Mouse (Mus musculus): ENCODE data around the gene Hacl1. TPM values are rescaled to one million over a fixed set of nuclear protein-coding genes. Genes with fewer than 3 reads are reported as not detected.

Hacl1 gene
- total RNA-seq, 2 experiments from 2014 or later: 7.8 TPM

DNA sequence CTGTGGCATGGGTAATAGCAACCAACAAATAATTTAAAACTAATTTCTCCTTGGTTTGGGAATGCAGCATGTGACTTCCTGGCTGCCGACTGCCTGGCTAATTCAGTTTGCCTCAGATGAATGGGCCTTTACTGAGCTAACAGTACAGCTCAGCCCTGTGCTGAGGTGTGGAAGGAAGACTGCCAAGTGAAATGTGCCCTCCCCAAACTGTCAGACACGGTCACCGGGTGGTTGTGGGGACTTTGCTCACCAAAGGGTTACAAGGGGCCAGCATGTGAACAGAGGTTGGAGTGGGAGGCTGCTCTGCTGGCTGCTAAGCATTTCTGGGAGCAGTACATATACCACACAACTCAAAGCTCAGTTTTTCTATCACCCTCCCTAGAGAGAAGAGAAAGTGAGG is 46.4 kb downstream of the Hacl1 start:
- intact Hi-C loops (cut with DNase I): no loop called here

DNA sequence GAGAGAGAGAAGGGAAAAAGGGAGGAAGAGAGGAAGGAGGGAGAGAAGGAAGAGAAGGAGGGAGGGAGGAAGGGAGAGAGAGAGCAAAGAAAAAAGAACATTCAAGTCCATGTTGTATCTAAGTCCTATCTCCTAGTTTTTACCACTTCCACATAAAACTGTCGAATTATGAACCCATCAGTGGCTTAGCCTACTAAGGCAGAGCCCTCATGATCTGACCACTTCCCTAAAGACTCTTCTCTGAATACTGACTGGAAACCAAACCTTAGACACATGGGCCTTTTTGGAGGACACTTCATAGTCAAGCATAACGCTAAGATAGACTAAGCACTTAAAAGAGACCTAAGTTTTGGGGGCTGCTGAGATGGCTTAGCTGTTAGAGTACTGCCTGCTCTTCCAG is 48.0 kb downstream of the Hacl1 start:
- DNase-seq (ENCODE audit: low spot score in 2 of 2): no peak
- intact Hi-C loops (cut with DNase I): no loop called here

More for the DNA sequence above, 46.4 kb downstream of the Hacl1 start:
- no peak for DNase-seq (ENCODE audit: low spot score in 2 of 2)

DNA sequence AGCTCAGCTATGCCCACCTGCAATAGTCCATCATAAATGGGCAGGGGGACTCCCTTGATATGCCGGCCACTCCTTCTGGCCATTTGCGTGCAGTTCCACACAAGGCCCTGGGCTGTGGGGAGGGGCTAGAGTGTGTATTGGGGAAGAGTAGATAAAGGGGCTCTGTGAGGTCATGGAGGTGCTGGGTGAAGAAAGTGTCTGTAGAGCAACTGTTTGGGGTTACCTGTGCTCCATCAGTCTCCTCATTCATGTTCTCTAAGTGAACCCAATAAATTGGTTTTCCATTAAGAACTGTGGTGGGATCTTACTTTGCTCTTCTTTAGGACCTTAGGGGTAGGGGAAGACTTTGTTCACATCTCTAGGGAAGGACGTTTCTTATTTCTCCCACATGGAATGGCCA is 49.8 kb downstream of the Hacl1 start, which contains the start of gene Colq:
TSS of gene Colq (minus strand) at position 101 of the 400 bp plus-strand sequence.
- no peak for DNase-seq (ENCODE audit: low spot score in 2 of 2)
- intact Hi-C loops (cut with DNase I): no loop called here

DNA sequence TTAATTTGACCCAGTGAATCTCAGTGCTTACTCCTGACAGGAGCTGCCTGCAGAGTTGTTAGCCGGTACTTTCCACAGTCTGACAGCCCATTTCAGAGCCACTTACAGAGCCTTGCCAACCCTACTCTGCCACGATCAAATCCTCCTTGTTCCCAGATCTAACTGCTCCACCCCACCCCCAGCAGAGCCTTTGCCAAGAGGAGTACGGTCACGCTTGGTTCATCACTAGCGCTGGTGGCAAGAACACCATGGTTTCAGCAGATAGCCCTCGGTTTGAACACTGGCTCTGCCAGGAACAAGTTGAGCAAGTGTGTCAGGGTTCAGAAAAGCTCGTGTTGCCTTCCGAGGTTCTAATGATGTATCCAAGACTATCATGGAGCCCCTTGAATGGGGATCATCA is 54.6 kb downstream of the Hacl1 start:
- intact Hi-C loops (cut with DNase I): no loop called here
- no peak for DNase-seq (ENCODE audit: low spot score in 2 of 2)

DNA sequence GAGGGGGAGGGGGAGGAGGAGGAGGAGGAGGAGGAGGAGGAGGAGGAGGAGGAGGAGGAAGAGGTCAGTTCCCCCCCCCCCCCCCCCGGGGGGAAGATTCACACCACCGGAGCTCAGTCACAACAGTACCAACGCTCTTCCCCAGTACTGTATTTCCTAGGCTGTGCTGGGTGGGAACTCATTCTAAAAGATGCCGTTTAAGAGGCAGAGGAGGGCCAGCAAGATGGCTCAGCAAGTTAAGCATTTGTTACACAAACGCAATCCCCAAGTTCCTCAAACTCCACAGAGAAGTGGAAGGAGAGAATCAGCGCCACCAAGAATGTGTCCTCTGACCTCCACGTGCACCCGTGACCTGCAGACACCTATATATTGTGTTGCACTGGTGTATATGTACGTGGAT is 58.0 kb downstream of the Hacl1 start:
- intact Hi-C loops (cut with DNase I): no loop called here
- no peak for DNase-seq (ENCODE audit: low spot score in 2 of 2)

DNA sequence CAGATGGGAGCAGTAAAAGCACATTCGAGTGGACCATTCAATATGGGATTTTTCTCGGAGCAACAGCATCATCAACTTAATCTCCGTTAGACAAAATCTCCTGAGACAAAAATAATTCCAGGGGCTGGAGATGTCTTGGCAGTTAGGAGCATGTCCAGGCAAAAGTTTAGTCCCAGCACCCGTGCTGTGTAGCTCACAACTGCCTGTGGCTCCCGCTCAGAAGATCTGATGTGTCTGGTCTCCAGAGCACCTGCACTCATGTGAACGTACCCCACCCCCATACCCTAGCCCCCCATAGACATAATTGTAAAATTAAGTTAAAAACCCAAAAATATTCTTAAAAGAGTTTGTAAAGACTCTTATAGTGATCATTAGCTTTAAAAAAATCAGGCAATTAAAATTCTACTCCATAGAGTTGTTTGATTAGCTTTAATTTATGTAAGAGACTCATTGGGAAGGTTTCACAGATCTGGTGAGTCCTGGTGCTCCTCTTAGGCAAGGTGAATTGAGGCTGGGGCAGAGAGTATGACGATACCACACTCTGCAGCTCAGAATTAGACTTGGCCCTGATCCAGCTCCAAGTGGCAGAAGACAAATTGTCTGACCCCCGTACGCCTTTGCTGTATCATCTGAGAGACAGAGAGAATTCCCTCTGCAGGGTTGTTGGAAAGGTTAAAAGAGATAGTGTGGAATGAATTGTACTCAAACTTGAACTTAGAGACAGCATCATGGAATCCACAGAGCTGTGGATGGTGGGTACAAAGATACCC is 62.9 kb downstream of the Hacl1 start:
- intact Hi-C loops (cut with DNase I): no loop called here
- no peak for DNase-seq (ENCODE audit: low spot score in 2 of 2)

DNA sequence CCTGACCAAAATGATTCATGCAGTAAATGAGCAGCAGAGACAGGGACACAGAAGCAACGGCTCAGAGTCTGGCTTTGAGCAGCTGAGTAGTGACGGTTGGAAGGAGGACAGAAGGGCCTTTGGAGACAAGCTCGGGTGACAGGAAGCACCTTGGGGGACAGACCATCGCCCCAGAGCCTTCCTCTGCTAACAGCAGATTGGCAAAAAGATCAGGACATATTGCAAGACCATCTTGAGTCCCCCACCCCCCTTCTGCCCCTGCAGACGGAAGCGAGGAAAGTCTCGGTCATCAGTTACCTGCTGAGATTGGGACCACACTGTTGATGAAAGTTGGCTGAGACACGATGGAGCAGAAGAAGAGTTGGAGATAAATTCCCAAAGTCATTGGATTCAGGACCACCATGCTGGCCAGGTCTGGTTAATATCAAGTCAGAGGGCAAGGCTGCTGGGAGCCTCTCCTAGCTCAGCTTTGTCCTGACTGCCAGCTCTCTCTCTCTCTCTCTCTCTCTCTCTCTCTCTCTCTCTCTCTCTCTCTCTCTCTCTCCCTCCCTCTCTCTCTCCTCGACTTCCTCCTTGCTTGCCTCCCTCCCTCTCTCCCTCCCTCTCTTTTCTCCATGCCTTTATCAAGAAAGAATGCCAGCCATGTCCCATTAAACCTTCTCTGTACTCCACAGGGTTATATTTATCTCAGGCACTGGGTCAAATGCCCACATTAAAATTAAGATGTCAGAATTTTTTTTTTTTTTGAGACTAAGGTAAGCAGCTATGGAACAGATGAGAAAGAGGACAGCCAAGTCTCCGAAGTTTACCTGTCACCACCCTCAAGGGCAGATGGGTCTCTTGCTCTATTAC is 64.0 kb downstream of the Hacl1 start:
- DNase-seq (ENCODE audit: low spot score in 2 of 2): peak in 1 of 2 experiments; percentile 20
- intact Hi-C loops (cut with DNase I): no loop called here

DNA sequence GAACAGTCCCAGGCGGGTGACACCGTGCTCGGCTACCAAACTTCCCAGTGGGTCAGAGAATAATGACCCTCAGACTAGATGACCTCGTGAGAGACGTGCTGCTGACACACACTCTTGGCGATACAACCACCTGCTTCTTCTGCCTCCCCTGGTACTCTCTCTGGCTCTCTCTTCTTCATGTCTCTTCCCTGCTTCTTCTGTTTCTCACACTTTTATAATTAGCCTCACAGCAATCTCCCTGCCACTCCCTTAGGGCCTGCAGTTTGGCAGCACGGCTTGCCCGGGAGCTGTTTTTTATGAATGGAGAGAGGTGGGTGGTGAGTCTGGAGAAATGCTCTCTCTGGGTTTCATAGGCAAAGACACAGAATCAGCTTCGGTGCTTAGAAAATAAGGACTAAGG is 65.2 kb downstream of the Hacl1 start:
- intact Hi-C loops (cut with DNase I): no loop called here
- DNase-seq (ENCODE audit: low spot score in 2 of 2): peak; percentile 36 to 87

DNA sequence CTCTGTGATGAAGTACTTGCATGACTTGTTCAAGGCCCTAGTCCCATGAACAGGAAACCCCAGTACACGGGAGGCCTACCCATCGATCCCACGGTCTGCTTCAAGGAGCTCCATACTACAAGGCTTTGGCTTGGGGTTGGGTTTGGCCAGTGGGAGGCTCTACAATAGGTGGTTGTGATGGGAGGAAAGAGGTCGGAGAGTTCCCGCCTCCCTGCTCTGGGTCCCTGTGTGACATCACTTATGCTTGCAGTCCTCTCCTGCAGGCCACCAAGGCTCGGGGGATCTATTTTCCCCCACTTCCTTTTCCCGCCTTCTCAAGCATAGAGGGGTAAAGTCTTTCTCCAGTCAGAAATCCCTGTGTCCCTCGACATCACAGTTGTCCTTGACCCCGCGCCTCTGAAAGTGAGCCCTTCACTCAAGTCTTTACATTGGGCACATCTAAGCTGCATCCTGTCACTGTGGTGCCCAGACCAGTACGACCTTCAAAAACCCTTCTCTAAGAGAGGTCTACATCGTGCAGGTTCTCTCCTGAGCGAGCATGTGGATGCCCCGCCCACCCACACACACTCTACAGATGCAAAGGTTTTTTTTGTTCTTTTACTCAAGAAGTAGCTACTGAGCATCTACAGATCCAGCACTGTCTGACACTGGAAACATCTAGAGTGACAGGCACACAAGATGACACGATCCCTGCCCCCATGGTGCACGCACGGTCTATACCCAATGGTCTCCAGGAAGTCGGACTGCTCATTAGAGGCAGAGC is 66.0 kb downstream of the Hacl1 start:
- intact Hi-C loops (cut with DNase I): loop anchor here (5.0 kb wide), 1 partner anchor 78 kb away; the partner anchor contains the start of gene Mettl6
- DNase-seq (ENCODE audit: low spot score in 2 of 2): no peak

DNA sequence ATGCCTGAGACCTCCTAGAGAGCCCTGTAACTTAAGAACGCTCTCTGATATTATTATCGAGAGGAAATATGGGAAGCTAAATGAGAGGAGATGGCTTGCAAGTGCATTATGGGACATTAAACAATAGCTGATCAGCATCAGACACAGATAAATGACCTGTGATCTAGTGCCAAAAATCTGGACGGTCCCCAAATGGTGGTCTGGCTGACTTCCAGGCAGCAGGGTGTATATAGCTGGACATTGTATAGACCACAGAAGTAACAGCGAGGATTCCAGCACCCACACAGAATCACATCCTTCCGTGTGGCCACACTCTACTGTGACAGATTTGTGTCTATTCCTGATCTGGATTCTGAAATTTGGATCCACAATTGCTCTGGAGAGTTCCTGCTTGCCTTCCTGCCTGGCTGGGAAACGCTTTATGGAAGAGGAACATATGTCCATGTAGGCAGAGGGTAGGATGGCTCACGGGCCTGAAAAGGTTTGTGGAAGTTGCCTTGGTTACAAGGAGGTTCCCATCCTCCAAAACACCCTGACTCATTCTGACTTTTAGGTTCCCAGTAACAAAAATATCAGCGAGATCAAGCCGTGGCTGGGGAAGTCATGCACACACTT is 68.4 kb downstream of the Hacl1 start:
- intact Hi-C loops (cut with DNase I): loop anchor here (2.0 to 5.0 kb wide), 3 partner anchors 50 to 96 kb away; partner anchors contain the start of gene Mettl6
- DNase-seq (ENCODE audit: low spot score in 2 of 2): peak; percentile 57 to 95

DNA sequence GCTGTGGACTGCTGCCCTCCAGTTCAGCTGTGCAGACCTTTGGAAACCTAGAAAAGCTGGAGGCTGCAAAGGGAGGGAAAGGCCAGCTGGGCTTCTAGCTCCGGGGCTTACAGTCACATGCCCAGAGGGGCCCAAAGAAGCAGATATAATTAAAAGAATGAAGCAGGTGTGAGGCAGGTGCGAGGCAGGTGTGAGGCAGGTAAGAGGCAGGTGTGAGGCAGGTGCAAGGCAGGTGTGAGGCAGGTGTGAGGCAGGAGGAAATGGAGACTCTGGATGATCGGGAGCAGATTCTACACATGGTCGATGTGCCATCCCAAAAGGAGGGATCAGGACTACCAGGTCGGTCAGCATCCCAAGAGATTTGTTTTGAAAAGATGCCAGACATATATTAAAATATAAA is 69.7 kb downstream of the Hacl1 start:
- no peak for DNase-seq (ENCODE audit: low spot score in 2 of 2)
- intact Hi-C loops (cut with DNase I): loop anchor here (5.0 kb wide), 1 partner anchor 74 kb away; the partner anchor contains the start of gene Mettl6

DNA sequence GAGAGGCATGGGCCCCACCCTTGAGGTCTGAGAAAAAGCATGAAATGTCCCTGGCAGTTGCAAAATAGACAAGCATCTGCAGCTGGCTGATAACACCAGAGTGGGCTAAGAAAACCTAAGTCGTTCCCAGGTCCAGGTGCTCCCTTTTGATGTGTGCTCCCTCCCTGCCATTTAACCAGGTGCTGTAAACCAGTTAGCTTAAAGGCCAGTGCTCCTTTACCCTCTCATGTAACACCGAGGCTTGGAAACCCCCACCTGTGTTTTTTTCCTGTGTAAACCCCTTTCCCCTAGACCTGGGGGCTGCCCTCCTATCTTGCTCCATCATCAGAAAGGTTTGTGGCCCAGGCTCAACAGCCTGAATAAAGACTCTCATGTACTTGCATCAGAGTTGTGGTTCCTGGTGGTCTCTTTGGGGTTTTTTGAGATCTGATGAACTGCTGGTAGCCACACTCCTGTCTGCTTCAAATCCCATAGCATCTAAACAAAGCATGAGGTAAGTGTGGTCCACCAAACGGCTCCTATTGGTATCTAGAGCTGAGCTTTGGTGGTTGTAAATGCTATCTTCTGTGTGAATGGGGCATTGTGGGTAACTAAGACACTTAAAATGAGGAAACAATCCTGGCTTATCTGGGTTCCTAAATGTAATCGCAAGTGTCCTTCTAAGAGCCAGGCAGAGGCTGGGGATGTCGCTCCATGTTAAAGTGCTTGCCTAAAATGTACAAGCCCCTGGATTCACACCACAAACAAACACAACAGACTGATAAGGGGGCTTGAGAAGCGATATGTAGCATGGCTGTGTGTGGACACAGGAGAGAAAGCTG is 70.7 kb downstream of the Hacl1 start:
- no peak for DNase-seq (ENCODE audit: low spot score in 2 of 2)
- intact Hi-C loops (cut with DNase I): loop anchor here (5.0 kb wide), 1 partner anchor 73 kb away; the partner anchor contains the start of gene Mettl6

DNA sequence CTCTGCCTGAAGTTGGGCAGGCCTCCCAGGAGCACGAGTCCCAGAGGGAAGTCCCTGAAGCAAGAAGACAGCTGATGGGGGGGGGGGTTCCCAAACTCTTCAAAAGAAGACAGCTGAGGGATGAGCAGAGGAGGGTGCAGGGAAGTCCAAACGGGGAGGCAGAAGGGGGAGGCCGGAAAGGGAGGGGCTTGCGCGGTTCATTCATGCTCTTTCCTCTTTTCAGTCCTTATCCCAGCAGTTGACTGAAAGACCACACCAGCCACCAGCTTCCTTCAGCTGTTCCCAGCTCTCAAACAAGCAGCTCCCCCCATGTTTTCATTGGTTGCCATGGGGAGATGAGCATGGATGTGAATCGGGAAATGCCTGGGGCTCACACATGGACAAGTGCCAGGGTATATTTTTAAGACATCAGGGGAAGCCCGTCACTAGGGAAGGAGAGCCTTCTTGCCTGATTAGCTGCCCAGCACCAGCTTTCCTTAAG is 71.9 kb downstream of the Hacl1 start:
- no peak for DNase-seq (ENCODE audit: low spot score in 2 of 2)
- intact Hi-C loops (cut with DNase I): no loop called here

DNA sequence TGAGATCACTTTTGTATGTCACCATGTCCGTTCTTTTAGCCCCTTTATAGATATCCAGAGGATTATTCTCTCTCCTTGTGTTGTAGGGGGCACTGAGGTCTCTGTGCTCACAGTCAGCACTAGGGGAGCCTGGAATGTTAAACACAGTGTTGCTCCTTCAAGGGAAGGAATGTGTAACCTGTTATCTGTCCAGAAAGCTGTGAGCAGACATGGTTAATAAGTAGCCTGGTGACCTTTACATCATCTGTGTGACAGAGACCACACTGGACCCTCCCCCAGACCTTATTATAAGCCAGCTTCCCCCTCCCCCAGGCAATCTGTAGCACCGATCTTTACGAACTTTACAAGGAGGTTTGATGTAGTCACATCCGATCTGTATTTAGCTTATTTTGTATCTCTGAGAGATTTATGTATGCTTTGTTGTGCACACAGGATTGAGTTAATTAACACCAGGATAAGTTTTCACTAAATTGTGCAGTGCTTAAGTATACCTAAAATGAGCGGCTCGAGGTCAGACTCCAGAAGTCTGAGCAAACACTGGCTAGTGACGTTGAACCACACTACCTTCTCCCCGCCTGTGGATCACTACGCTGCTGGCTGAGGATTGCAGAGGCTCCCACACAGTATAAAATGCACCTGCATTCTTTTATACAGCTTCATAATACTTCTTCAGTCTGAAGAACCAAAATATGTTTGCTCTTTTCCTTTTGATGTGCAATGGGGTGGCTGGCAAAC is 75.4 kb downstream of the Hacl1 start:
- intact Hi-C loops (cut with DNase I): no loop called here
- no peak for DNase-seq (ENCODE audit: low spot score in 2 of 2)

DNA sequence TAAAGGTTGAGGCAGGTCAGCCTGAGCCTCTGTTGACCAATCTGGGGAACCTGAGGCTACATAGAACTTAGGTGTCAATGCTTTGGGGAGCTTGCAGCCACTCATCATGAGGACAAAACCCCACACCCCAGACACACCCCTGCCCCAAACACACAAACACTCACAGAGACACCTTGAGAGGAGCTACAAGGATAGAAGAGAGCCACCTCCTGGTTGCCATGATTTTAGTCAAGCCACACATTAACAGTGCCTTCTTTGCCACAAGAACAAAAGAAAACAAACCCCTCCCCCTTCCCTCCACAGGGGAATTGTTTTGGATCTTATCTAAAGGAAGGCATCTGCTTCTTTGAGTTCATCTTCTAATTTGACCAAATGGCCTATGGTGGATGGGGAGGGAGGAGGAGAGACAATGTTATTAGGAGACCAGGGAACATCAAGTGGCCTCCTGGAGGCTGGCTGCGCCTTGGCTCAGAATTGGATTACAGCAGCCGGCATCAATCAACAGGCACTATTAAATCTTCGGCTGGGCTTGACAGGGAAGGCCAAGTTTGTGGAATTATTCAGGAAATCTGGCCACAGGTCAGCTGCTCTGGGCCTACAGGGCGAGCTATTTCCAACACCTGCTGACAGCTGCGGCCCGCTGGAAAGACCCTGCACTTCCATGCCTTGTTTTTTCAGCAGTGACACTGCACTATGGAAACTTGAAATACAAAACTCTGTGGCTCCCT is 76.5 kb downstream of the Hacl1 start:
- intact Hi-C loops (cut with DNase I): no loop called here
- no peak for DNase-seq (ENCODE audit: low spot score in 2 of 2)

DNA sequence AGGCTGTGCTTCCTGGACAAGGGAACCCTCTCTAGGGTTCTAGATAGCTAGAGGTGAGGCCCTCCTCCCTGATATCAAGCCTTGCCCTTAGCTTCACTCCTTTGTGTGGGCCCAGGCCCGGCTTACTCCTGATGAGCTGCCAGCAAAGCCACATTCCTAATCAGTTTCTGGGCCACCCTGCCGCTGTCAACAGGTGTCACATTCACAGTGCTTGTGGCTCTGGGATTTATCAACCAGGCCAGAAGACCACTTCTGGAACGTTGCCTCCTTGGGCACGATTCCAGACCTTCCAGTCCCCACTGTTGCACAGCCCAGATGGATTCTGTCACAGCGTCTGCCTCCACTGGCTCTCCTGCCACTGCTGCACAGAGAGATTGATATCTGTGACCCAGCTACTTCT is 80.2 kb downstream of the Hacl1 start:
- intact Hi-C loops (cut with DNase I): no loop called here

DNA sequence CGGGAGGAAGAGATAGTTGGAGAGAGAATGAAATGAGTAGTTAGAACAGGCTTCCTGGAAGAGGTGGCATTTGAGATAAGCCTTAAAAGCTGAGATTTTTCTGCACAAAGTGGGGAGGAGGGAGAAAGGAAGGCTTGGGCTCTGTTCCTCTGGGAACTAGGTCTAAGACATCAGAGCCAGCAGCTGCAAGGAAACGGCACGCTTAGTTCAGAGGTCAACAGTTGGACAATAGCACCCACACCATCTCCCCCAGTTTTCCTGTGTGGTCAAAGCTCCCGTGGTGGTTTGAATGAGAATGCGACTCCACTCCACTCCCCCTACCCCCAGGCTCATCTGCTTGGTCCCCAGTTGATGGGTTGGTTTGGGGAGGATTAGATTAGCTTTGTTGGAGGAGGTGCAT is 81.9 kb downstream of the Hacl1 start:
- no peak for DNase-seq (ENCODE audit: low spot score in 2 of 2)
- intact Hi-C loops (cut with DNase I): no loop called here

More for the DNA sequence above, 80.2 kb downstream of the Hacl1 start:
- no peak for DNase-seq (ENCODE audit: low spot score in 2 of 2)

Measured in left cerebral cortex, postnatal 25 days (tissue).